Mouse (Mus musculus) olfactory bulb, adult 2 months (tissue): ENCODE results near the gene Ubash3b. TPM values are rescaled to one million over a fixed set of nuclear protein-coding genes. Genes with fewer than 3 reads are reported as not detected.
A peak's percentile ranks its signal among the peaks of the same experiment; 100 is the strongest.

Experiments used
- H3K27ac ChIP-seq: fragments of 200-500 bp; 2 replicates; pipeline ENCODE4 v1.5.1; 2012; ENCODE audit warnings: low read depth, low read length; ENCODE audit not compliant: insufficient read depth
- H3K4me1 ChIP-seq: fragments of 200-500 bp; 2 replicates; pipeline ENCODE4 v1.6.1; 2012; ENCODE audit warnings: low read length; ENCODE audit not compliant: control insufficient read depth, insufficient read depth
- H3K4me3 ChIP-seq: fragments of 200-500 bp; 2 replicates; pipeline ENCODE4 v1.5.1; 2012; ENCODE audit warnings: mild to moderate bottlenecking, low read depth, low read length, moderate library complexity; ENCODE audit not compliant: insufficient read depth
- CTCF ChIP-seq: fragments of 200-500 bp; IDR thresholded peaks from 2 replicates; pipeline ENCODE4 v1.5.1; 2012; ENCODE audit warnings: low read depth, mild to moderate bottlenecking, low read length, moderate library complexity; ENCODE audit not compliant: insufficient read depth
- POLR2A ChIP-seq: fragments of 200-500 bp; IDR thresholded peaks from 2 replicates; pipeline ENCODE4 v1.6.1; 2012; ENCODE audit warnings: mild to moderate bottlenecking, low read depth, low read length, moderate library complexity; ENCODE audit not compliant: insufficient read depth
- WGBS: fragments of 180-500 bp; shearing (Covaris S2); methylation state at CpG from one replicate; pipeline ENCODE4 v1.1.7; 2018; 5-methylcytosine and 5-hydroxymethylcytosine counted together
- polyA plus RNA-seq: library from polyadenylated mRNA; stranded (reverse); fragments of >200 nt; gene quantifications from 2 replicates; pipeline ENCODE4 v1.2.4, GENCODE M21; 2012; ENCODE audit warnings: low replicate concordance; ENCODE audit not compliant: missing spikeins, insufficient read depth, insufficient read length

The Ubash3b gene
- polyA plus RNA-seq, 1 experiment = not detected

DNA sequence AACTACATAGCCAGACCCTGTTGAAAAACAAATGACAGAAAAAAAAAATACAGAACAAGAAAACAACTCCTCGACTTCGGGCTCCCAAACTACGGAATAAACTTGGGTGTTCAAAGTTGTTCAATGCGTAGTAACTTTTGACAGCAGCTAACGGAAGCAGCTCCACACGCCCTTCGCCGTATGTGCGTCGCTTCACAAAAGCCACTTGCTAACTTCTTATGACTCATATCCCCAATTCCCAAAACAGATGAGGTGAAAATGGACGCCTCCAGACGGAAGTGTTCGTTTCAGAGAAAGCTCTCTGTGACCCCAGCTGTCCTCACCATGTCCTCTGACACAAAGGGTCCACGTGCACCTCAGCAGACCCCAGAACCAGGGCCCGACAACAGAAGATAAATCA is 17.7 kb downstream of the Ubash3b start:
- TF ChIP-seq CTCF = no peak
- no peak for TF ChIP-seq POLR2A
- Histone ChIP-seq H3K27ac (no peak overlapping the region), H3K4me3 (no peak overlapping the region), H3K4me1 (peaks cover 26% of the 10 kb centered on the region)
- WGBS = 62% methylated on average over 15 of the region's 15 CpGs

DNA sequence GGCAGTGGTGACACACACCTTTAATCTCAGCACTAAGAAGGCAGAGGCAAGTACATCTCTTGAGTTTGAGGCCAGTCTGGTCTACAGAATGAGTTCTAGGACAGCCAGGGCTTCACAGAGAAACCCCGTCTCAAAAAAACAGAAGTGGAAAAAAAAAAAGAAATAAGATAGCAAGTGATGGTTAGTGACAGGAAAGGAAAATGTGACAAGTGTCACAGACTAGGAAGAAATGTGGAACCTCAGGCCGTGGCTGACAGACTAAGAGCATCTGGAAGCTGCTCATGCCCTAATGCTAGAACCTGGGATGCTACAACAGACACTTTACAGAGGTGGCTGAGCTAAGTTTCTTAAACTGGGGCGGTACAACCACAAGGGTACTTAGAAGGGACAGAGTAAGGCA is 18.4 kb downstream of the Ubash3b start:
- Histone ChIP-seq H3K4me1 (peaks cover 26% of the 10 kb centered on the region), H3K27ac (no peak overlapping the region), H3K4me3 (no peak overlapping the region)
- TF ChIP-seq POLR2A (no peak), CTCF (no peak)
- WGBS = 99% methylated on average over 3 of the region's 3 CpGs

DNA sequence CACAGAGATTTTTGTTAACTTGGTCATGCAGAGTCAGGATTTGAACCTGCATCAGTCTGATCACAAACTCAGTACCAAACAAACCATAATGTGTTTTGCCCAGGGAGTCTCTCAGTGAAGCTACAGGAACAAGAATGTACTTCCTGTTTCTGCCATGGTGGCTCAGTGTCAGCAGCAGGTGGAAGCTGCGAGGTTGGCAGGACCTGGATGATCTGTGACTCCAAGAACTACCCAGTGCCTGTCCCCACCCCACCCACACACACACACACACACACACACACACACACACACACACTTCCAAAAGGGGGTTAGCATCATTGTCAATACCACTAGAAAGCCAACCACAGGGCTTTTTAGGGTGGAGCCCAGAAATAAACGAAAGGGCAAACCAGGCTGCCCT is 20.5 kb downstream of the Ubash3b start:
- WGBS = 88% methylated on average over 2 of the region's 2 CpGs

DNA sequence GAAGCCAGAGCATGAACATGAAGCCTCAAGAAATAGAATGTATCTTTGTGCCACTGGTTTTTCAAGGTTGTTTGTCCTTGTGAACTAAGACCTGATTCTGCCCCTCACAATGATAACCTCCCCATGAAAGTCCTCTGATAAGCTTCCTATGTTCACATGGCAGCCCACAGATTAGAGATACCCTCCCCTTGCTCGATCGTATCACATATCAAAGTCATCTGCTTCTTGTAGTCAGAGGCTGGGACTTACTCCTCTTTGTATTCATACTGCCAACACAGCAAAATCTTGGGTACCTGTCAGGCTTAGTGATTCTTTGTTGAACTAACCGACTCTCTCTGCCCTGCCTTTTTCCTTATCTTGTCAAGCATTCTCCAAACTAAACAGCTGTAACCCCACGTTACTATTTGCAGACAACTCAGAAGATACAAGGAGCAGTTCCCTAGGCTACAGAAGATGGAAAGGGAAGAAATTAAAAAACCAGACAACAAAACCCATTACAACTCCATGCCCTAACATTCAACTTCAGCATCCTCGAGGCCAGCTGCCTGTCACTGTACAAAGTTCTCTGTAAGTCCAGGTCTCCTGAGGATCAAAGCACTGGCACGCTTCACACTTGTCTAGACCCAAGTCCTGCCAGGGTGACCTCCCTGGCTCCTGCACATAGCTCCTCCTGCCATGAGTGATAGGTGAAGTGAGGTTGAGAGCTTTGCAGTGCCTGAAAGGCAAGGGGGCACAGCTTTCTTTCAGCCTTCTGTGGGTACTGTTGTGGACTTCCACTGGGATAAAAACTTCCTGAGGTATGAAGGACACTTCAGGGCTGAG is 22.3 kb downstream of the Ubash3b start:
- no peak for TF ChIP-seq CTCF
- no peak for TF ChIP-seq POLR2A
- H3K4me3 ChIP-seq = no peak overlapping the region
- H3K4me1 ChIP-seq = peaks cover 16% of the 10 kb centered on the region
- 60% methylated on average over 6 of the region's 6 CpGs for WGBS
- H3K27ac ChIP-seq = no peak overlapping the region

More for the DNA sequence above, 20.5 kb downstream of the Ubash3b start:
- Histone ChIP-seq H3K4me3 (no peak overlapping the region), H3K4me1 (peaks cover 18% of the 10 kb centered on the region), H3K27ac (no peak overlapping the region)
- no peak for TF ChIP-seq POLR2A
- no peak for TF ChIP-seq CTCF

DNA sequence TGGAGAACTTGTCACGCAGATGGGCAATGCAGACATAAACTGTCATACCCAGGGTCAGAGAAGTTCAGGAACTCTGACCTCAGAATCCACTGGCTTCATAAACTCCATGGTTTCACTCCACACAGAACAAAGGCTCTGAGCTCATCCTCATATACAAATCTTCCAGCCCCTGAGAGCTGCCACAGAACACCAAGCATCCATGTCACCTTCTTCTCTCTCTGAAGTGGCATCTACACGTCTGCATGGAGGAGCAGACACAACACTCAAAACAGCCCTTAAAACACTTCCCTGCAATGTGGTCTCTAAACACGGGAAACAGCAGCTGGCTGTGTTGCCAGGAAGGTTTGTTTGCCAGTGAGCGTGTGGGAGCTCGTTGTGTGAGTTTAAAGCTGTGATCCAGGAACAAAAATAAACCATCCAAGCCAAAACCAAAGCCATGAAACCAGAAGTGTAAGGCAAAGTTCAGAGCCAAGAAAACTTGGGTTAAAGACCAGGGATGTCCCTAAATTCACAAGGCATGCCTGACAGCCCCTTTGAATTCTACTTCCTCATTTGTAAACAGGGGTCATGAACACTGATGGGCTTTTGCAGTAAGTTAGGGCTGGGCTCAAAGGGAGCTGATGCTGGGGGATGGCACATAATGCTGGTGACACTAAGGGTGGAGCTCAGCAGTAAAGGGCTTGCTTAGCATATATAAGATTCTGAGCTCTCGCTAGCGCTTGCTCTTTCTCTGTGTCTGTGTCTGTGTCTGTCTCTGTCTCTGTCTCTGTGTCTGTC is 24.6 kb downstream of the Ubash3b start:
- WGBS = 37% methylated on average over 7 of the region's 7 CpGs
- peaks cover 15% of the 10 kb centered on the region for H3K4me1 ChIP-seq
- peak overlapping the region; percentile 67 for H3K27ac ChIP-seq
- no peak overlapping the region for H3K4me3 ChIP-seq
- TF ChIP-seq CTCF (no peak), POLR2A (no peak)

DNA sequence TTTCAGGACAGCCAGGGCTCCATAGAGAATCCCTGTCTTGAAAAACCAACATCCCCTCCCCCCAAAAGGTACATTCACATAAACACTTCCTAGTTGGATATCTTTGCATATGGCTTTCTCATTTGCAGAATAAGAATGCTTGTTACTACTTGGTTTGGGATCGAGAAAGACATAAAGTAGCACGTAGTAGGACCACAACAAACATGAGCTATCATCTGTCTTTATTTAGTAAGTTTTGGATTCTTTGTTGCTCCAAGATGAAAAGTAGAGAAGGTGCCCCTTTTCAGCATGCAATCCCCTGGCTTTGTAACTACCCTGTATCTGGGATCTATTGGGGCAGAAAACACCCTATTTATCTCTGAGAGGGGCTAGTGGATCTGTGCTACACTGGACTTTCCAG is 25.2 kb downstream of the Ubash3b start:
- no peak overlapping the region for H3K4me3 ChIP-seq
- 100% methylated on average over 2 of the region's 2 CpGs for WGBS
- no peak for TF ChIP-seq POLR2A
- TF ChIP-seq CTCF = no peak
- peaks cover 17% of the 10 kb centered on the region for H3K4me1 ChIP-seq
- H3K27ac ChIP-seq = 0 out of 2 replicates have a peak overlapping the region, but pooled peaks have one; percentile 67

DNA sequence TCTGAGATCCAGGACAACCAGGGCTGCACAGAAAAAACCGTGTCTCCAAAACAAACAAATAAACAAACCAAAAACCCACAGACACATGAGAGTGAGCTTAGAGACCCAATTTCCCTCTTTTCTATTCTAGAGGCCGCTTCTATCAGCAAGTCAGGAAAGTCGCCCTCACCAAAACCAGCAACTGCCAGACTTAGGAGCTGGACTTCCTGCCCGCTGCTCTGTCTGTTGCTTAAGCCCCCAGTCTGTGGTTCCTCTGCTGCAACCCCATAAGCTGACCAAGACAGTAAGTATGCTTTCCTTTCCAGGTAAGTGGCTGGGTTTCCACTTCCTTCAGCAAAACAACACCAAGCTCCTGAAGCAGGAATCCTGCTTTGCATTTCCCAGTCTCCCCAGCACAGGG is 26.6 kb downstream of the Ubash3b start:
- Histone ChIP-seq H3K4me3 (no peak overlapping the region), H3K27ac (no peak overlapping the region), H3K4me1 (peaks cover 21% of the 10 kb centered on the region)
- TF ChIP-seq CTCF (no peak), POLR2A (no peak)
- WGBS = 89% methylated on average over 4 of the region's 4 CpGs

DNA sequence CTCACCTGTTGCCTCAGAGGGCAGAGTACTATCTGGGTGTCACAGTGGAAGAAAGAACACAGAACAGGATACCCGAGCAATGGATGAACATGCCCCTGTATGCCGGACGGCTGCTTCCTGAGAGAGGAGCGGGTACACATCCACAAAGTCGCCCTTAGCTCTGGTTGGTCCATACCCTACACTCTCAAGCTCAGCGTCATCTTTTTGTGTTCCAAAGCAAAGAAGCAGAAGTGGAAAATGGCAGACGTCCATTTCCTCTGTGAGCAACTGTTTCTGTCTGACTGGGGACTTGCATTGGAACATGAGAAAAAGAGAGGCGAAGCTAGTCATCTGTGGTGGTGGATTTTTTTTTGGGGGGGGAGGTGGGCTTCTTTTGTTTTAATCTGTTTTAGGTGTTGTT is 30.9 kb downstream of the Ubash3b start:
- Histone ChIP-seq H3K4me3 (no peak overlapping the region), H3K4me1 (peaks cover 27% of the 10 kb centered on the region), H3K27ac (no peak overlapping the region)
- TF ChIP-seq CTCF = no peak
- 85% methylated on average over 8 of the region's 8 CpGs for WGBS
